In the genomic region with DNA sequence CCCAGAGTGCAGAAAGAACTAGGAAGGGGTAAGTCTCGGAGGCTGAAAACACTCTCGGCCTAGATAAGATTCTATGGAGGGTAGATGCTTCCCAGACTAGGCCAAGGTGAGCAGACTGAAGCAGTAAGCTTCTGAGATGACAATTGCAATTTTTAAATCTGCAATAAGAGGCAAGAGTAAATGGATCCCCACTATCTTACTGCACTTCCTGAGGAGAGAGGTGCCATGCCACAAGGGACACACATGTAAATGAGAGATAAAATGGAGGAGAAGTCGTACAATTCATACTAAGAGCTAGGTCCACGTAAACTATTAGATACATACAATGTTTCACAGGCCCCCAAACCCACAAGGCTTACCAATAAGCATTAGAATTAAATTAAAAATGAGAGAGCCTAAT, we compare ENCODE assay signal across 20 mouse cellular contexts. TPM values are rescaled to one million over a fixed set of nuclear protein-coding genes. Genes with fewer than 3 reads are reported as not detected.
DNase-seq lines count a peak whose midpoint lies in the region; ATAC-seq lines count a peak whose summit lies in the region.
"Had no signal": no experiment of that assay in that cellular context is flagged by ENCODE, and none has a peak within 500 bp of the region (broad histone marks: within the 10 kb centered on the region; RNA-seq: fewer than 3 reads in every experiment).

No protein-coding gene starts in this region.

- 0 out of 2 replicates have a peak overlapping the region, but pooled peaks have one; percentile 1 for H3K4me2 ChIP-seq in liver, embryonic 12.5 days
- no peak overlapping the region for H3K4me2 ChIP-seq in liver, embryonic 13.5 days
- H3K4me2 ChIP-seq: embryonic facial prominence, embryonic 12.5 days; forebrain, embryonic 13.5 days; forebrain, embryonic 15.5 days had no signal

- H3K4me1 ChIP-seq in liver, embryonic 12.5 days: peaks cover 56% of the 10 kb centered on the region
- peaks cover 49% of the 10 kb centered on the region for H3K4me1 ChIP-seq in liver, embryonic 13.5 days (replicated peaks)
- H3K4me1 ChIP-seq: embryonic facial prominence, embryonic 12.5 days had no signal

- DNase-seq in liver: no peak
- no peak for DNase-seq in liver, embryonic 13.5 days
- no peak for DNase-seq in left cerebral cortex, adult 18-20 months (ENCODE audit: low spot score in 2 of 2)
- DNase-seq in ovary, postnatal 36 days (ENCODE audit: low spot score): no peak
- DNase-seq: adrenal gland, adult 8-10 months; adrenal gland, postnatal 14 days; adrenal gland, postnatal 36 days; cerebellum, adult 11-12 months; cerebellum, adult 2 months; cerebellum, adult 9-10 months; cerebellum, postnatal 10 days; cerebellum, postnatal 25 days; forebrain, postnatal 0 days had no signal

- 46% methylated on average over 4 of the region's 4 CpGs for WGBS in liver, embryonic 12.5 days (ENCODE audit: insufficient replicate concordance)
- WGBS in liver, embryonic 13.5 days (ENCODE audit: insufficient replicate concordance): 47% methylated on average over 4 of the region's 4 CpGs

- 0 out of 2 replicates have a peak overlapping the region, but pooled peaks have one; percentile 53 for H3K27ac ChIP-seq in liver, embryonic 12.5 days
- H3K27ac ChIP-seq in liver, embryonic 13.5 days: 0 out of 2 replicates have a peak overlapping the region, but pooled peaks have one; percentile 42
- H3K27ac ChIP-seq: embryonic facial prominence, embryonic 10.5 days; embryonic facial prominence, embryonic 12.5 days; forebrain, embryonic 13.5 days; forebrain, embryonic 15.5 days had no signal

- no peak overlapping the region for H3K4me3 ChIP-seq in liver, embryonic 12.5 days
- no peak overlapping the region for H3K4me3 ChIP-seq in liver, embryonic 13.5 days (replicated peaks)
- H3K4me3 ChIP-seq: embryonic facial prominence, embryonic 10.5 days; embryonic facial prominence, embryonic 12.5 days; forebrain, embryonic 13.5 days; forebrain, embryonic 15.5 days had no signal

- no peaks in the 10 kb centered on the region for H3K27me3 ChIP-seq in liver, embryonic 12.5 days (replicated peaks)
- H3K27me3 ChIP-seq in liver, embryonic 13.5 days: no peaks in the 10 kb centered on the region
- H3K27me3 ChIP-seq: embryonic facial prominence, embryonic 12.5 days; forebrain, embryonic 13.5 days; forebrain, embryonic 15.5 days; Patski had no signal

- H3K9ac ChIP-seq in liver, embryonic 12.5 days: no peak overlapping the region
- peak overlapping the region; percentile 26; the same call in 1 of the 2 replicates for H3K9ac ChIP-seq in liver, embryonic 13.5 days
- H3K9ac ChIP-seq: embryonic facial prominence, embryonic 12.5 days; forebrain, embryonic 13.5 days; forebrain, embryonic 15.5 days; forebrain, postnatal 0 days had no signal

- ATAC-seq in liver, embryonic 12.5 days: no peak
- no peak for ATAC-seq in liver, embryonic 13.5 days (ENCODE audit: low read depth)
- ATAC-seq: activated CD4-positive, CD25-positive, alpha-beta regulatory T cell, adult 4 months; forebrain, embryonic 13.5 days; forebrain, embryonic 15.5 days; forebrain, postnatal 0 days; Patski had no signal

- H3K36me3 ChIP-seq in liver, embryonic 12.5 days: peaks cover 48% of the 10 kb centered on the region
- H3K36me3 ChIP-seq in liver, embryonic 13.5 days: peaks cover 25% of the 10 kb centered on the region
- H3K36me3 ChIP-seq: forebrain, embryonic 15.5 days had no signal

- 0 out of 2 replicates have a peak, but pooled peaks cover 3% of the 10 kb centered on the region for H3K9me3 ChIP-seq in liver, embryonic 12.5 days (replicated peaks)
- H3K9me3 ChIP-seq in liver, embryonic 13.5 days (replicated peaks): no peaks in the 10 kb centered on the region
- H3K9me3 ChIP-seq: embryonic facial prominence, embryonic 10.5 days; embryonic facial prominence, embryonic 12.5 days; forebrain, embryonic 13.5 days; forebrain, embryonic 15.5 days had no signal

RNA-seq across cellular contexts. Expression of a gene that starts 4.2 kb away (rescaled TPM):
- 2.9 and 3.2 TPM in 2 replicates for polyA plus RNA-seq in liver, embryonic 12.5 days (2016; fragmentation: Nextera tagmentation; extraction: Ambion mirVana)
- polyA plus RNA-seq in liver, embryonic 13.5 days (2015; fragmentation: Nextera tagmentation; extraction: Ambion mirVana): 1.8 TPM in 2 replicates
- 1 to 10 TPM; 7.2 to 9.3 TPM for total RNA-seq in left cerebral cortex, adult 18-20 months (2021)

RNA-seq across cellular contexts. Expression of a gene that starts 19.8 kb away (rescaled TPM):
- polyA plus RNA-seq in liver, embryonic 12.5 days (2016; fragmentation: Nextera tagmentation; extraction: Ambion mirVana): 166 and 170 TPM in 2 replicates
- 71.4 and 81.7 TPM in 2 replicates for polyA plus RNA-seq in liver, embryonic 13.5 days (2015; fragmentation: Nextera tagmentation; extraction: Ambion mirVana)
- total RNA-seq in left cerebral cortex, adult 18-20 months (2021): 1 to 10 TPM; 3.9 to 4.0 TPM
